Mouse (Mus musculus) ES-E14 (cell line): ENCODE data around the gene Rap1gap2. TPM values are rescaled to one million over a fixed set of nuclear protein-coding genes. Genes with fewer than 3 reads are reported as not detected.

ENCODE experiments used
- DNase-seq: peaks from one replicate; pipeline ENCODE4 v3.0.0-alpha.2; 2013; ENCODE audit warnings: low read depth, low spot score
- H3K27ac ChIP-seq: 2 replicates; pipeline ENCODE4 v1.5.1; 2012; ENCODE audit warnings: low read depth, mild to moderate bottlenecking, low read length, moderate library complexity, mixed read lengths; ENCODE audit not compliant: poor library complexity, insufficient read depth, severe bottlenecking
- H3K36me3 ChIP-seq: 2 replicates; pipeline ENCODE4 v1.6.1; 2012; ENCODE audit warnings: mild to moderate bottlenecking, low read length, moderate library complexity, mixed read lengths; ENCODE audit not compliant: control insufficient read depth, poor library complexity, insufficient read depth, severe bottlenecking
- H3K4me1 ChIP-seq, 2 experiments: fragments of 150-350 bp in 1 of 2; sonication (generic) in 1 of 2; 2 replicates each; pipeline ENCODE4 v1.6.1; 2012; ENCODE audit warnings: low read length in 2 of 2, mild to moderate bottlenecking in 1 of 2, mixed read lengths in 1 of 2; ENCODE audit not compliant: control insufficient read depth in 2 of 2, insufficient read depth in 2 of 2, poor library complexity in 1 of 2
- H3K4me3 ChIP-seq, 2 experiments: fragments of 150-350 bp in 1 of 2; sonication (generic) in 1 of 2; 2 replicates each; pipeline ENCODE4 v1.5.1; 2012; ENCODE audit warnings: low read length in 2 of 2, low read depth in 1 of 2, mild to moderate bottlenecking in 1 of 2, mixed read lengths in 1 of 2; ENCODE audit not compliant: insufficient read depth in 1 of 2, poor library complexity in 1 of 2, severe bottlenecking in 1 of 2
- H3K9ac ChIP-seq: 2 replicates; pipeline ENCODE4 v1.6.1; 2012; ENCODE audit warnings: low read depth, mild to moderate bottlenecking, low read length, mixed read lengths; ENCODE audit not compliant: poor library complexity, insufficient read depth, severe bottlenecking
- H3K9me3 ChIP-seq: fragments of 150-350 bp; sonication (generic); 2 replicates; pipeline ENCODE4 v1.6.1; 2012; ENCODE audit warnings: low read depth, mild to moderate bottlenecking, low read length; ENCODE audit not compliant: control insufficient read depth, insufficient read depth
- CHD2 ChIP-seq: IDR thresholded peaks from 2 replicates; pipeline ENCODE4 v1.6.1; 2014; ENCODE audit warnings: mild to moderate bottlenecking, low read depth, low read length, inconsistent platforms
- HCFC1 ChIP-seq: IDR thresholded peaks from 2 replicates; pipeline ENCODE4 v1.6.1; 2012; ENCODE audit warnings: low read length, inconsistent platforms, borderline replicate concordance; ENCODE audit not compliant: insufficient read depth
- MAFK ChIP-seq: IDR thresholded peaks from 2 replicates; pipeline ENCODE4 v1.6.1; 2014; ENCODE audit warnings: mild to moderate bottlenecking, low read depth, low read length, inconsistent platforms; ENCODE audit not compliant: insufficient read depth
- ZC3H11A ChIP-seq: IDR thresholded peaks from 2 replicates; pipeline ENCODE4 v1.6.1; 2012; ENCODE audit warnings: low read depth, mild to moderate bottlenecking, inconsistent platforms, low read length, borderline replicate concordance
- ZNF384 ChIP-seq: IDR thresholded peaks from 2 replicates; pipeline ENCODE4 v1.6.1; 2012; ENCODE audit warnings: low read depth, low read length, inconsistent platforms
- in situ Hi-C, 2 experiments: fragments of 600-800 bp; cut with MboI; formaldehyde crosslinking; loops; one replicate each; pipeline ENCODE4 v1.15.1; 2025; ENCODE audit warnings: low sequenced_read_pairs in 2 of 2, inconsistent platforms in 1 of 2; ENCODE audit not compliant: unreplicated experiment in 2 of 2
- total RNA-seq: library from RNA; depleted of rRNA; stranded (reverse); fragments of 300-350 nt; gene quantifications from 2 replicates; pipeline ENCODE4 v1.2.3, GENCODE M21; 2012

Gene Rap1gap2
- total RNA-seq, 1 experiment = 2.7 TPM

GRCm38 (mm10) chr11:74493936-74494335, 116.8 kb downstream of the Rap1gap2 start:
- no peak overlapping the region for H3K27ac ChIP-seq
- H3K36me3 ChIP-seq = no peaks in the 10 kb centered on the region
- in situ Hi-C loops = no loop called here
- H3K9ac ChIP-seq = no peak overlapping the region
- TF ChIP-seq MAFK = no peak
- no peak for TF ChIP-seq ZC3H11A
- H3K9me3 ChIP-seq = no peaks in the 10 kb centered on the region
- DNase-seq = no peak
- no peak overlapping the region for H3K4me3 ChIP-seq
- H3K4me1 ChIP-seq = no peaks in the 10 kb centered on the region

- Histone ChIP-seq H3K9me3 (no peaks in the 10 kb centered on the region), H3K27ac (no peak overlapping the region), H3K4me1 (no peaks in the 10 kb centered on the region), H3K36me3 (no peaks in the 10 kb centered on the region), H3K4me3 (no peak overlapping the region), H3K9ac (no peak overlapping the region)
- TF ChIP-seq HCFC1 = no peak
- TF ChIP-seq MAFK = no peak
- no peak for TF ChIP-seq ZC3H11A
- DNase-seq = no peak
- in situ Hi-C loops = no loop called here
These were observed 117.4 kb downstream of the Rap1gap2 start for GRCm38 (mm10) chr11:74493172-74493862.

DNA sequence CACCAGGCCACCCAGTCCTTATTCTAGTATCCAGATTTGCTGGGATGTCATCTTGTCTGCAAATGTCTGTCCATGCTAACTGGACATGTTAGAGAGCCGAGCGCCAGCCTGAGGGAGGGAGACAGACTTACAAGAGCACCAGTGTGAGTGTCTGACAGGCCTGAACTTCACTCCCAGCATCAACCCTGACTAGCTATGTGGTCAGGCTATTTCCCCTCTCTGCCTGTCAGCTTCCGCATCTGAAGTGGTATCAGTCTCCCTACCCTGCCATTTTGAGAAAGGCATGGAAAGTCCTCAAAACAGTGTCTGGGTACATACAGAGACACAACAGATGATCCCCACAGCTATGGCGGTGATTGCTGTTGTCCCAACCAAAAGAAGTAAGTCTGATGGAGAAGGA, 119.6 kb downstream of the Rap1gap2 start:
- in situ Hi-C loops = no loop called here
- TF ChIP-seq ZNF384 = no peak
- TF ChIP-seq MAFK = no peak
- TF ChIP-seq ZC3H11A = no peak
- Histone ChIP-seq H3K36me3 (no peaks in the 10 kb centered on the region), H3K4me1 (no peaks in the 10 kb centered on the region), H3K27ac (no peak overlapping the region), H3K9ac (no peak overlapping the region), H3K4me3 (no peak overlapping the region), H3K9me3 (no peaks in the 10 kb centered on the region)
- no peak for DNase-seq

DNA sequence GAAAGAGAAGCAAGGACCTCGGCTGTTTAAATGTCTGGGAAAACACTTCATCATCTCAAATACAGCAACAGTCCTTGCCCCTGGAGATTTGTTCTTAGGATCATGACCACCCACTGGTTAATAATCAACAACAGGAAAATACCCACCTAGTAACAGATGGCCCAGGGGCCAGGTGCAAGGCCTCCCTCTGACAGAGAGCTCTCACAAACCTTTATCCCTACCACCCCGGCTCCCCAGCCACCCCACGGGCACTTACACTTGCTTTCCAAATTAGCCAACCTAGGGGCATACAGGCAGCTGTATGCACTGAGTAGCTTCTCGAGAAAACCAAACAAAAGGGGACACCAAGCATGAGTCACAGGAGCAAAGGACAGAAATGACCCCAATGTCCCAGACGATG, 121.5 kb downstream of the Rap1gap2 start:
- Histone ChIP-seq H3K9ac (no peak overlapping the region), H3K36me3 (no peaks in the 10 kb centered on the region), H3K4me1 (no peaks in the 10 kb centered on the region), H3K9me3 (no peaks in the 10 kb centered on the region), H3K4me3 (no peak overlapping the region), H3K27ac (no peak overlapping the region)
- in situ Hi-C loops = no loop called here
- DNase-seq = no peak
- no peak for TF ChIP-seq ZC3H11A
- no peak for TF ChIP-seq MAFK
- no peak for TF ChIP-seq HCFC1
- TF ChIP-seq ZNF384 = no peak
- no peak for TF ChIP-seq CHD2

GRCm38 (mm10) chr11:74487952-74488351, 122.8 kb downstream of the Rap1gap2 start:
- Histone ChIP-seq H3K27ac (no peak overlapping the region), H3K36me3 (no peaks in the 10 kb centered on the region), H3K9me3 (no peaks in the 10 kb centered on the region), H3K4me1 (no peaks in the 10 kb centered on the region), H3K9ac (no peak overlapping the region), H3K4me3 (no peak overlapping the region)
- DNase-seq = no peak
- no peak for TF ChIP-seq HCFC1
- no peak for TF ChIP-seq CHD2
- no peak for TF ChIP-seq MAFK
- no peak for TF ChIP-seq ZC3H11A
- no peak for TF ChIP-seq ZNF384
- in situ Hi-C loops = no loop called here
